Mouse (Mus musculus): ENCODE results near the gene Cemip.
A peak's percentile ranks its signal among the peaks of the same experiment; 100 is the strongest.

DNA sequence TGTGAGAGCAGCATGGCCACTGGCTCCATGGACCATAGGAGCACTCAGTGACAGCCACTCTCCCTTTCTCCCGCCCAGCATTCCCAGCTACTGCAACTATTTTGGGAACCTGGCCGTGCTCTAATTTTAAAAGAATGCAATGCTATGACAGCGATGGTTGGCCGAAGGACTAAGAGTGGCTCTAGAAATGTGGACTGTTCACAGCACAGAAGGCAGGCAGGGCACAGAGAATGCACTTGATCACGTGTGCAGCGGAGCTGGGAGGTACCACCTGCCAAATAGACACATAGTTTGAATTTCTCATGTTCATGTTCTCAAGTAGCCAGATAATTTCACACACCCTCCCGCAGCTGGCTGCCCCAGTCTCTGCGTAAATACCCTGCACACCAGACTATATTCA, 42.4 kb upstream of the Cemip start:
- TF ChIP-seq EP300 (IDR thresholded peaks at IDR 0.05; ENCODE audit: insufficient read depth, low read depth, low read length): peak; percentile 54; the same call in 1 of the 2 replicates
- no peak for TF ChIP-seq CTCF (IDR thresholded peaks at IDR 0.05)
